Mouse (Mus musculus): ENCODE measurements at regions not wholly inside any gene's neighbourhood (a gene's known extent, or its start where the extent isn't known, plus 50 kb on each side); places are given as distances from the start of the nearest gene placed in this dataset.

- intact Hi-C loops (cut with DNase I): loop anchor here (5.0 kb wide), 2 partner anchors 111 to 326 kb away; no protein-coding TSS in a partner anchor
- DNase-seq: no peak
Measured at GRCm38 (mm10) chr15:38608207-38608870, 1183.0 kb downstream of the 4930447A16Rik start.

- intact Hi-C loops (cut with DNase I): loop anchor here (5.0 kb wide), 2 partner anchors 112 to 327 kb away; no protein-coding TSS in a partner anchor
- DNase-seq: no peak
Measured at GRCm38 (mm10) chr15:38609522-38609921, 1184.2 kb downstream of the 4930447A16Rik start.

Data from heart, postnatal 10 days (tissue).